Mouse (Mus musculus): Measurements from ENCODE around the gene Pithd1. TPM values are rescaled to one million over a fixed set of nuclear protein-coding genes. Genes with fewer than 3 reads are reported as not detected.

The Pithd1 gene
- polyA plus RNA-seq, 1 experiment from 2014 or later: 115 TPM

- H3K27ac ChIP-seq: 0 out of 2 replicates have a peak overlapping the region, but pooled peaks have one; percentile 7
- no peak overlapping the region for H3K4me3 ChIP-seq
- H3K27me3 ChIP-seq (replicated peaks): no peaks in the 10 kb centered on the region
- peak; percentile 55; the same call in 1 of the 2 replicates for ATAC-seq
- H3K9ac ChIP-seq: no peak overlapping the region
- 19% methylated on average over 2 of the region's 2 CpGs for WGBS (ENCODE audit: insufficient replicate concordance)
- H3K4me2 ChIP-seq: no peak overlapping the region
- peaks cover 14% of the 10 kb centered on the region for H3K4me1 ChIP-seq
- peaks cover 76% of the 10 kb centered on the region for H3K36me3 ChIP-seq
- peaks cover 14% of the 10 kb centered on the region for H3K9me3 ChIP-seq (replicated peaks)
Observed at GRCm38 (mm10) chr4:135954241-135954640, 32.8 kb downstream of the Pithd1 start.

- Histone ChIP-seq H3K9ac (no peak overlapping the region), H3K27ac (no peak overlapping the region), H3K4me2 (no peak overlapping the region), H3K4me3 (no peak overlapping the region), H3K36me3 (peaks cover 66% of the 10 kb centered on the region), H3K27me3 (replicated peaks) (no peaks in the 10 kb centered on the region), H3K4me1 (peaks cover 22% of the 10 kb centered on the region), H3K9me3 (replicated peaks) (peaks cover 14% of the 10 kb centered on the region)
- no peak for ATAC-seq
- 74% methylated on average over 3 of the region's 3 CpGs for WGBS (ENCODE audit: insufficient replicate concordance)
Observed at GRCm38 (mm10) chr4:135953179-135953578, 33.9 kb downstream of the Pithd1 start.

- Histone ChIP-seq H3K9ac (no peak overlapping the region), H3K27ac (no peak overlapping the region), H3K27me3 (replicated peaks) (no peaks in the 10 kb centered on the region), H3K9me3 (replicated peaks) (peaks cover 14% of the 10 kb centered on the region), H3K4me2 (no peak overlapping the region), H3K4me1 (peaks cover 35% of the 10 kb centered on the region), H3K4me3 (no peak overlapping the region), H3K36me3 (peaks cover 53% of the 10 kb centered on the region)
- WGBS (ENCODE audit: insufficient replicate concordance): 86% methylated on average over 3 of the region's 3 CpGs
- ATAC-seq: no peak
Observed at GRCm38 (mm10) chr4:135951505-135951904, 35.6 kb downstream of the Pithd1 start.

GRCm38 (mm10) chr4:135950365-135950764 lies 36.7 kb downstream of the Pithd1 start:
- Histone ChIP-seq H3K36me3 (peaks cover 41% of the 10 kb centered on the region), H3K27me3 (replicated peaks) (no peaks in the 10 kb centered on the region), H3K4me1 (peaks cover 42% of the 10 kb centered on the region), H3K9ac (no peak overlapping the region), H3K4me3 (no peak overlapping the region), H3K4me2 (no peak overlapping the region), H3K9me3 (replicated peaks) (peaks cover 14% of the 10 kb centered on the region), H3K27ac (no peak overlapping the region)
- WGBS (ENCODE audit: insufficient replicate concordance): 79% methylated on average over 6 of the region's 6 CpGs
- no peak for ATAC-seq

- peaks cover 14% of the 10 kb centered on the region for H3K9me3 ChIP-seq (replicated peaks)
- H3K9ac ChIP-seq: no peak overlapping the region
- no peak overlapping the region for H3K4me3 ChIP-seq
- no peaks in the 10 kb centered on the region for H3K27me3 ChIP-seq (replicated peaks)
- 65% methylated on average over 6 of the region's 6 CpGs for WGBS (ENCODE audit: insufficient replicate concordance)
- H3K27ac ChIP-seq: no peak overlapping the region
- H3K4me2 ChIP-seq: no peak overlapping the region
- peaks cover 37% of the 10 kb centered on the region for H3K36me3 ChIP-seq
- ATAC-seq: no peak
- peaks cover 43% of the 10 kb centered on the region for H3K4me1 ChIP-seq
Observed at GRCm38 (mm10) chr4:135949911-135950310, 37.2 kb downstream of the Pithd1 start.

GRCm38 (mm10) chr4:135949475-135949874 lies 37.6 kb downstream of the Pithd1 start:
- 87% methylated on average over 10 of the region's 10 CpGs for WGBS (ENCODE audit: insufficient replicate concordance)

GRCm38 (mm10) chr4:135948142-135948541 lies 38.9 kb downstream of the Pithd1 start:
- Histone ChIP-seq H3K27ac (no peak overlapping the region), H3K27me3 (replicated peaks) (no peaks in the 10 kb centered on the region), H3K36me3 (peaks cover 25% of the 10 kb centered on the region), H3K9me3 (replicated peaks) (peaks cover 14% of the 10 kb centered on the region), H3K4me3 (no peak overlapping the region), H3K4me2 (peak overlapping the region; percentile 85; the same call in 1 of the 2 replicates), H3K9ac (0 out of 2 replicates have a peak overlapping the region, but pooled peaks have one; percentile 3), H3K4me1 (peaks cover 48% of the 10 kb centered on the region)
- WGBS (ENCODE audit: insufficient replicate concordance): 81% methylated on average over 8 of the region's 8 CpGs
- no peak for ATAC-seq

More at GRCm38 (mm10) chr4:135949475-135949874, 37.6 kb downstream of the Pithd1 start:
- Histone ChIP-seq H3K4me3 (no peak overlapping the region), H3K36me3 (peaks cover 32% of the 10 kb centered on the region), H3K9ac (no peak overlapping the region), H3K4me1 (peaks cover 43% of the 10 kb centered on the region), H3K27ac (no peak overlapping the region), H3K4me2 (no peak overlapping the region), H3K9me3 (replicated peaks) (peaks cover 14% of the 10 kb centered on the region), H3K27me3 (replicated peaks) (no peaks in the 10 kb centered on the region)
- ATAC-seq: no peak

GRCm38 (mm10) chr4:135946659-135947301 lies 40.3 kb downstream of the Pithd1 start:
- Histone ChIP-seq H3K4me1 (peaks cover 52% of the 10 kb centered on the region), H3K4me2 (peak overlapping the region; percentile 85), H3K36me3 (peaks cover 11% of the 10 kb centered on the region), H3K4me3 (peak overlapping the region; percentile 86), H3K27ac (peak overlapping the region; percentile 74), H3K9ac (peak overlapping the region; percentile 84), H3K27me3 (replicated peaks) (no peaks in the 10 kb centered on the region), H3K9me3 (replicated peaks) (peaks cover 6% of the 10 kb centered on the region; the same call in 1 of the 2 replicates)
- ATAC-seq: peak; percentile 38; the same call in 1 of the 2 replicates
- 1% methylated on average over 28 of the region's 28 CpGs for WGBS (ENCODE audit: insufficient replicate concordance)

GRCm38 (mm10) chr4:135946278-135946658 lies 40.8 kb downstream of the Pithd1 start, which contains the start of gene Hmgcl:
Hmgcl (plus strand) TSS chr4:135946448.
- Histone ChIP-seq H3K27ac (peak within 1 kb of the TSS; percentile 74), H3K4me3 (peak within 1 kb of the TSS; percentile 86), H3K36me3 (peaks cover 6% of the 10 kb centered on the region), H3K27me3 (replicated peaks) (no peaks in the 10 kb centered on the region), H3K9ac (peak within 1 kb of the TSS; percentile 84), H3K4me1 (peaks cover 52% of the 10 kb centered on the region), H3K4me2 (peak within 1 kb of the TSS; percentile 85), H3K9me3 (replicated peaks) (peaks cover under 1% of the 10 kb centered on the region; the same call in 1 of the 2 replicates)
- ATAC-seq: peak; percentile 88
- WGBS (ENCODE audit: insufficient replicate concordance): 1% methylated on average over 23 of the region's 23 CpGs

- Histone ChIP-seq H3K27me3 (replicated peaks) (no peaks in the 10 kb centered on the region), H3K9ac (peak overlapping the region; percentile 84), H3K4me2 (peak overlapping the region; percentile 85), H3K4me3 (peak overlapping the region; percentile 86), H3K4me1 (peaks cover 52% of the 10 kb centered on the region), H3K27ac (peak overlapping the region; percentile 71; the same call in 1 of the 2 replicates), H3K36me3 (peaks cover 5% of the 10 kb centered on the region), H3K9me3 (replicated peaks) (no peaks in the 10 kb centered on the region)
- 65% methylated on average over 10 of the region's 10 CpGs for WGBS (ENCODE audit: insufficient replicate concordance)
- 0 out of 2 replicates have a peak, but pooled peaks have one; percentile 9 for ATAC-seq
Observed at GRCm38 (mm10) chr4:135945706-135946105, 41.4 kb downstream of the Pithd1 start.

GRCm38 (mm10) chr4:135943389-135943788 lies 43.7 kb downstream of the Pithd1 start:
- H3K27me3 ChIP-seq (replicated peaks): no peaks in the 10 kb centered on the region
- H3K4me2 ChIP-seq: no peak overlapping the region
- no peak overlapping the region for H3K9ac ChIP-seq
- H3K27ac ChIP-seq: no peak overlapping the region
- peaks cover 22% of the 10 kb centered on the region for H3K36me3 ChIP-seq
- peaks cover 49% of the 10 kb centered on the region for H3K4me1 ChIP-seq
- H3K9me3 ChIP-seq (replicated peaks): no peaks in the 10 kb centered on the region
- ATAC-seq: no peak
- no peak overlapping the region for H3K4me3 ChIP-seq
- 37% methylated on average over 4 of the region's 4 CpGs for WGBS (ENCODE audit: insufficient replicate concordance)

GRCm38 (mm10) chr4:135942193-135942592 lies 44.9 kb downstream of the Pithd1 start:
- no peak overlapping the region for H3K27ac ChIP-seq
- 53% methylated on average over 6 of the region's 6 CpGs for WGBS (ENCODE audit: insufficient replicate concordance)
- peaks cover 50% of the 10 kb centered on the region for H3K4me1 ChIP-seq
- no peak overlapping the region for H3K4me2 ChIP-seq
- no peaks in the 10 kb centered on the region for H3K9me3 ChIP-seq (replicated peaks)
- H3K36me3 ChIP-seq: peaks cover 22% of the 10 kb centered on the region
- no peak overlapping the region for H3K9ac ChIP-seq
- no peak overlapping the region for H3K4me3 ChIP-seq
- ATAC-seq: no peak
- no peaks in the 10 kb centered on the region for H3K27me3 ChIP-seq (replicated peaks)
